Mouse (Mus musculus) C2C12 (cell line): ENCODE measurements at regions not wholly inside any gene's neighbourhood (a gene's known extent, or its start where the extent isn't known, plus 50 kb on each side); places are given as distances from the start of the nearest gene placed in this dataset.

ENCODE experiments used
- H3K27me3 ChIP-seq: one replicate; pipeline ENCODE4 v1.6.1; 2011; ENCODE audit not compliant: control insufficient read depth, insufficient read depth, insufficient read length
- H3K36me3 ChIP-seq: one replicate; pipeline ENCODE4 v1.6.1; 2011; ENCODE audit not compliant: control insufficient read depth, insufficient read depth
- H3K4me3 ChIP-seq: one replicate; pipeline ENCODE4 v1.5.1; 2011; ENCODE audit warnings: mild to moderate bottlenecking, control low read depth; ENCODE audit not compliant: poor library complexity, insufficient read depth, severe bottlenecking
- H3K79me2 ChIP-seq: one replicate; pipeline ENCODE4 v1.6.1; 2011; ENCODE audit not compliant: control insufficient read depth, insufficient read depth
- H3K79me3 ChIP-seq: one replicate; pipeline ENCODE4 v1.6.1; 2011; ENCODE audit warnings: low read depth, control low read depth
- H3ac ChIP-seq: one replicate; pipeline ENCODE3; 2011; ENCODE audit warnings: low read depth; ENCODE audit not compliant: control insufficient read depth, insufficient read length
- CEBPB ChIP-seq: IDR thresholded peaks from one replicate; pipeline ENCODE4 v1.6.1; 2011; ENCODE audit warnings: low read depth, mild to moderate bottlenecking, control low read depth, moderate library complexity
- CTCF ChIP-seq: IDR thresholded peaks from one replicate; pipeline ENCODE4 v1.5.1; 2011; ENCODE audit not compliant: control insufficient read depth, insufficient read depth, insufficient read length
- FOSL1 ChIP-seq: IDR thresholded peaks from one replicate; pipeline ENCODE4 v1.8.0; 2011; ENCODE audit warnings: mild to moderate bottlenecking, low read length; ENCODE audit not compliant: poor library complexity, insufficient read depth, severe bottlenecking
- MAX ChIP-seq: IDR thresholded peaks from one replicate; pipeline ENCODE4 v1.6.1; 2011; ENCODE audit warnings: mild to moderate bottlenecking, control low read depth
- MYOD1 ChIP-seq: IDR thresholded peaks from one replicate; pipeline ENCODE4 v1.6.1; 2011; ENCODE audit warnings: low read depth; ENCODE audit not compliant: control insufficient read depth, insufficient read length
- MYOG ChIP-seq: IDR thresholded peaks from one replicate; pipeline ENCODE4 v1.6.1; 2011; ENCODE audit not compliant: control insufficient read depth, insufficient read length; ENCODE audit errors: extremely low read depth
- USF1 ChIP-seq: IDR thresholded peaks from one replicate; pipeline ENCODE4 v1.6.1; 2011; ENCODE audit warnings: low read depth, mild to moderate bottlenecking, control low read depth, moderate library complexity

DNA sequence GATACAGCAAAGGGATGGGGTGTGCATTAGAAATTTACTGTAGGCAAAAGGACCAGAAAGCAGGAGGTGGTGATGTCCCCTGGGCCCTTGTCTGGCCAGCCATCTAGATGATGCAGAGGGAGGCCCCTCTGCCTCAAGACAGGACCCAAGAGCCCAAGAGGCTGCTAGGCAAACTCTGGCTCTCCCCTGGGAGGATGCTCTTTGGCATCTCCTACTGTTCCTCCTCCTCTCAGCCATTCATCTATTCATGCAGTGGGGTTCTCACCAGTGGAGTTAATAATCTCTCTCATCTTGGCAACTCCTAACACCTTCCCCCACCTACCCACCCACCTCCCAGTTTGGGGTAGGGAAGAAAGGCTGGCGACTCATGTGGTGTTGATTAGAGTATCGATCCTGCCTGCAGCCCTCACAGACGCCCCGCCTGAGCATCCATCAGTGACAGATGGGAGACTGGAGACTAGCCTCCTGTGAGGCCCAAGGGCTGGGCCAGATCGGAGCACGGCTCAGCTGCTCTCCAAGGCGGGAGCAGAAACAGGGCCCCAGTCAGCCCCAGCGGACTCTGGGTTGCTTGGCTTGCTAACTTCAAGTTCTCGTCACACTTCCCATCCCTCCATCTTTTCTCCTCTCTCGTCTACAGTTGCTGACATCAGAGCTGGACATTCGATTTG, 82.8 kb upstream of the Nectin1 start:
- no peaks in the 10 kb centered on the region for H3K27me3 ChIP-seq
- no peaks in the 10 kb centered on the region for H3K79me2 ChIP-seq
- H3ac ChIP-seq = no peak overlapping the region
- no peak for TF ChIP-seq CEBPB
- TF ChIP-seq USF1 = no peak
- TF ChIP-seq CTCF = no peak
- no peak for TF ChIP-seq MYOD1
- TF ChIP-seq MAX = no peak
- TF ChIP-seq FOSL1 = no peak
- no peak for TF ChIP-seq MYOG
- H3K79me3 ChIP-seq = no peaks in the 10 kb centered on the region
- H3K4me3 ChIP-seq = no peak overlapping the region
- no peaks in the 10 kb centered on the region for H3K36me3 ChIP-seq

DNA sequence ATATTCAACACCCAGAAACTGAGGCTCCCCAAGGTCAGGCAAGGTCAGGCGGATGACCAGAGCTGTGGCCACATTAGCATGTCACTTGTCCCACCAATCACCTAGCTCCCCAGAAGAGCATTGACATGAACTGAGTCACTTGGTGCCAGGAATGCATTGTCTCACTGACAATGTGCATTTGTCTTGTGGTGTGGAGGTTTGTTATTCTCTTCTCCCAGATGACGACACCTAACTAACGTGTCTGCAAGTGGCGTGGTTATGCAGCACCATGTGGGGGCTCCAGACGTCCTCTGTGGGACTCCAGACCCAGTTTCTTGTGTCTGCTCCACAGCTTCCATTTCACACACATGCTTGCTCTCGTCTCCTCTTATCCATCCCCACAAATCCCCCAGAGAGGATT, 82.1 kb upstream of the Nectin1 start:
- no peaks in the 10 kb centered on the region for H3K36me3 ChIP-seq
- no peak overlapping the region for H3ac ChIP-seq
- TF ChIP-seq FOSL1 (no peak), CEBPB (no peak), MYOG (no peak), USF1 (no peak), MAX (no peak), MYOD1 (no peak)
- H3K27me3 ChIP-seq = no peaks in the 10 kb centered on the region
- no peak overlapping the region for H3K4me3 ChIP-seq
- H3K79me3 ChIP-seq = no peaks in the 10 kb centered on the region
- no peaks in the 10 kb centered on the region for H3K79me2 ChIP-seq

- Histone ChIP-seq H3K36me3 (no peaks in the 10 kb centered on the region), H3K4me3 (no peak overlapping the region), H3K79me3 (no peaks in the 10 kb centered on the region), H3ac (no peak overlapping the region), H3K27me3 (no peaks in the 10 kb centered on the region), H3K79me2 (no peaks in the 10 kb centered on the region)
- TF ChIP-seq FOSL1 = no peak
- no peak for TF ChIP-seq CTCF
- TF ChIP-seq CEBPB = no peak
- no peak for TF ChIP-seq MAX
- no peak for TF ChIP-seq MYOG
These were observed 76.4 kb upstream of the Nectin1 start for GRCm38 (mm10) chr9:43667386-43667785.

GRCm38 (mm10) chr9:43667974-43668373, 75.8 kb upstream of the Nectin1 start:
- no peak overlapping the region for H3ac ChIP-seq
- no peaks in the 10 kb centered on the region for H3K27me3 ChIP-seq
- no peaks in the 10 kb centered on the region for H3K79me2 ChIP-seq
- H3K79me3 ChIP-seq = no peaks in the 10 kb centered on the region
- no peak for TF ChIP-seq CTCF
- no peak for TF ChIP-seq CEBPB
- no peak for TF ChIP-seq MYOG
- TF ChIP-seq USF1 = no peak
- no peak for TF ChIP-seq MAX
- no peak for TF ChIP-seq MYOD1
- TF ChIP-seq FOSL1 = no peak
- H3K4me3 ChIP-seq = no peak overlapping the region
- H3K36me3 ChIP-seq = no peaks in the 10 kb centered on the region

DNA sequence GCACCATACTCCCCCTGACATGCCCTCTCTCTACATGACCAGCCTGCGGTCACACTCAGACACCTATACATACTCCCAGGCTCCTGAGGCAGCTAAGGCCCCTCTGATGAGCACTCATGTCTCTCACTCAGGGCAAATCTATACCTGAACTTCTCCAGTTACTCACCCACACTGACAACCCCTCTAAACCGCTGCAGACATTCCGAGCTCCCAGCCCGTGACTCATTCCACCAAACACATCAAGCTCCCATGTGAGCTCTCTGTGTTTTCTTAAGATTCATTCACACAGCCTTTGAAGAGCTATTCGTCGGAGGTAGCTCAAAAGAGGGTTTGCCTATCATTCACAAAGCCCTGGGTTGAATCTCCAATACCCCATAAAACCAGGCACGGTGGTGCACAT, 75.1 kb upstream of the Nectin1 start:
- Histone ChIP-seq H3K79me2 (no peaks in the 10 kb centered on the region), H3K79me3 (no peaks in the 10 kb centered on the region), H3K4me3 (no peak overlapping the region), H3K27me3 (no peaks in the 10 kb centered on the region), H3K36me3 (no peaks in the 10 kb centered on the region), H3ac (no peak overlapping the region)
- TF ChIP-seq USF1 = no peak
- TF ChIP-seq CTCF = no peak
- TF ChIP-seq FOSL1 = peak; percentile 24
- peak; percentile 70 for TF ChIP-seq MAX

DNA sequence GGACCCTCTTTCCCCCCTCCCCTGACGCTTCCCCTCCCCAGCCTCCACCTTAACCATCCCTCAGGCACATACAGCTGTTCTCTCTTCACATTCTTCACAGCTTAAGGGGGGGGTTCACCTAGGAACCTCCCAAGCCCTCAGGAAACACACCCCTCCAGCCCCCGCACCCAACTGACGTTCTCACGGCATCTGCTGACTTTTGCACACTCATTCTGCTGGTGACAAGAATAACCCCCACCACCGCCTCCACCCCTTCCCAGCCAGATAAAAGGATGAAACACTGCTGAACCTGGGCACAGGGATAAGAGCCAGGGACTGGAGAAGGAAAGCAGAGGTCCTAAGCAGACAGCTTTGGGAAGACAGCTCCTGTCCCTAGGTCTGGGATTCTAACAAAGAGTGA, 73.2 kb upstream of the Nectin1 start:
- H3K79me3 ChIP-seq = no peaks in the 10 kb centered on the region
- no peak for TF ChIP-seq USF1
- TF ChIP-seq FOSL1 = no peak
- no peak for TF ChIP-seq MAX
- TF ChIP-seq MYOG = no peak
- TF ChIP-seq CEBPB = no peak
- no peak for TF ChIP-seq MYOD1
- no peak for TF ChIP-seq CTCF
- no peaks in the 10 kb centered on the region for H3K79me2 ChIP-seq
- H3ac ChIP-seq = no peak overlapping the region
- no peaks in the 10 kb centered on the region for H3K27me3 ChIP-seq
- H3K4me3 ChIP-seq = no peak overlapping the region
- H3K36me3 ChIP-seq = no peaks in the 10 kb centered on the region
